Mouse (Mus musculus): ENCODE measurements around the gene P2ry10.

DNA sequence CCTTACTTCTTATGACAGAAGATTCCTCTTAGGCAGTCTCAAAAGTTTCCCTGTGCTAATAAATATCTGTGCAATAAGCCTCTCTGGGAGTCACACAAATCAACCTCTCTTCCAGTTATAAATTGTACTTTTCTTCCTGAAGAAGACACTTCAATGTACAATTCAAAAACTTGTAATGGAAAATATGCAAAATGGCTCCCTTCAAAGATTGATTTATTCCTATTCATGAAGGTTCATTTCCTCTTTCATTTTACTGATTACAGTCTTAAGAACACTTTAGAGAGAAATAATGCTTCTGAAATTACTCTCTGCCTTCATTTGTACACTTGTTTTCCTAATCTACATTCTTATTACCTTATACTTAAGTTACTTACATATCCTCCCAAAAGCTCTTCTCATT, 4.0 kb upstream of the P2ry10 start:
- TF ChIP-seq CTCF (IDR thresholded peaks at IDR 0.05) = no peak
- no peak for TF ChIP-seq EP300 (IDR thresholded peaks at IDR 0.05)
